Mouse (Mus musculus) intestine, embryonic 14.5 days (tissue): ENCODE results near the gene Coa6. TPM values are rescaled to one million over a fixed set of nuclear protein-coding genes. Genes with fewer than 3 reads are reported as not detected.

ENCODE experiments used
- polyA plus RNA-seq: library from polyadenylated mRNA; unstranded; fragments of >200 nt; fragmentation: Nextera tagmentation; extraction: Ambion mirVana; gene quantifications from 2 replicates; pipeline ENCODE4 v1.2.1, GENCODE M21; 2014

Gene Coa6
- polyA plus RNA-seq, 1 experiment from 2014 or later, result 66.2 TPM

Other genes starting within 250 kb of the Coa6 start
- gene Slc35f3, start 124.0 kb upstream of the Coa6 start, polyA plus RNA-seq, result 0.30 and 0.38 TPM in 2 replicates
- 6.3 TPM in 2 replicates for gene Tarbp1, start 52.5 kb downstream of the Coa6 start, polyA plus RNA-seq
- gene Irf2bp2, start 171.5 kb downstream of the Coa6 start, polyA plus RNA-seq, result 11.3 and 11.5 TPM in 2 replicates